Mouse (Mus musculus) ES-E14 (cell line): Measurements from ENCODE around the gene Slc7a11.

Experiments used
- CHD2 ChIP-seq: IDR thresholded peaks from 2 replicates; pipeline ENCODE4 v1.6.1; 2014; ENCODE audit warnings: mild to moderate bottlenecking, low read depth, low read length, inconsistent platforms
- HCFC1 ChIP-seq: IDR thresholded peaks from 2 replicates; pipeline ENCODE4 v1.6.1; 2012; ENCODE audit warnings: low read length, inconsistent platforms, borderline replicate concordance; ENCODE audit not compliant: insufficient read depth
- MAFK ChIP-seq: IDR thresholded peaks from 2 replicates; pipeline ENCODE4 v1.6.1; 2014; ENCODE audit warnings: mild to moderate bottlenecking, low read depth, low read length, inconsistent platforms; ENCODE audit not compliant: insufficient read depth
- ZC3H11A ChIP-seq: IDR thresholded peaks from 2 replicates; pipeline ENCODE4 v1.6.1; 2012; ENCODE audit warnings: low read depth, mild to moderate bottlenecking, inconsistent platforms, low read length, borderline replicate concordance

DNA sequence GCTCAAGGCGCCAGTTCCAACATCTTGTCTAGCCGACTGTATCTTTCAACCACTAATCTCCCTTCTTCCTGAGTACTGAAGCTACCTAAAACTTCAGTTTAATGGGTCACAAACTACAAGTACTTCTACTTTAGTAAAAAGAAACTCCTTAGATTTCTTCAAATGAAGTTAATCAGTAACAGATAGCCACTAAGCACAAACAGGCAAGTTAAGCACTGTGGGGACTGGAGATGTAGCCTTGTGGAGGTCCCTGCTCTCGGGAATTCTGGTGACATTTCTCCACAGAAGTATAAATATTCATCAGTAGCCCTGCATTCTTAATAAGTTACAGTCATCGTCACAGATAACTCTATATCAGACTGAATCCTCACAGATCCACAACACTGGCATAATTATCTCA is 9.6 kb downstream of the Slc7a11 start:
- no peak for TF ChIP-seq HCFC1
- no peak for TF ChIP-seq CHD2
- no peak for TF ChIP-seq MAFK
- no peak for TF ChIP-seq ZC3H11A
